15 mouse cellular contexts compared by ENCODE assay signal in the genomic region with DNA sequence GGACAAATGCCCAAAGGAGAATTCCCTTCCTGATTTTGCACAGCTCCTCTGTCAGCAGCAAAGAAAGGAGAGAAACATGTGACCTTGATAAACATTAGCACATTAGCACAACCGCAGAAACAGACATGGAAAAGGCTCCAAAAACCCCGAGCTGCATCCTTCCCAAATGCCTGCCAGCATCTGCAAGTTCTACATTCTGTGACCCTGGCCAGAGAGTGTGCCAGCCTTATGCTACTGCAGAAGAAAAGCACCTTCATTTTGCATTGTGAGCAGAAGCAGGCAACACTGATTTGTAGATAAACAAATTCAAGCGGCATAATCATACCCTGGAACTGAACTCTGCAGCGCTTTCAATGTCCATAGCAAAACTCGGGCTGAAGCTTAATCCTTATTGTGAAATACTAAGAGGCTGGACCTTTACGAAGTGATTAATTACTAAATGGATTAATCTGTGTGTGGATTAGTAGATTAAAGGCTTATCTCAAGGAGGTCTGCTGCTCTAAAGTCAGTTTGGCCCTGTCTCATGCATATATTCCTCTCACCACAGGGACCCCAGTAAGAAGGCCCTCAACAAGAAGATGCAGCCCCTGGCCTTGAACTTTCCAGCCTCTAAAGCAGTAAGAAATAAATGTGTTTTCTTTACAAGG. TPM values are rescaled to one million over a fixed set of nuclear protein-coding genes. Genes with fewer than 3 reads are reported as not detected.
DNase-seq lines count a peak whose midpoint lies in the region; ATAC-seq and TF ChIP-seq lines count a peak whose summit lies in the region.
"Had no signal": no experiment of that assay in that cellular context is flagged by ENCODE, and none has a peak within 500 bp of the region (broad histone marks: within the 10 kb centered on the region; RNA-seq: fewer than 3 reads in every experiment).

No protein-coding gene starts in this region.

- H3K9ac ChIP-seq in heart, embryonic 13.5 days = 0 out of 2 replicates have a peak overlapping the region, but pooled peaks have one; percentile 9
- no peak overlapping the region for H3K9ac ChIP-seq in heart, embryonic 12.5 days
- no peak overlapping the region for H3K9ac ChIP-seq in midbrain, embryonic 12.5 days (replicated peaks)
- 0 out of 2 replicates have a peak overlapping the region, but pooled peaks have one; percentile 13 for H3K9ac ChIP-seq in midbrain, postnatal 0 days (replicated peaks; ENCODE audit: low read length, poor library complexity, severe bottlenecking)
- H3K9ac ChIP-seq: embryonic facial prominence, embryonic 13.5 days; hindbrain, embryonic 15.5 days; neural tube, embryonic 12.5 days had no signal

- no peaks in the 10 kb centered on the region for H3K27me3 ChIP-seq in heart, embryonic 13.5 days (replicated peaks)
- H3K27me3 ChIP-seq in heart, embryonic 12.5 days (replicated peaks) = no peaks in the 10 kb centered on the region
- peaks cover 17% of the 10 kb centered on the region for H3K27me3 ChIP-seq in midbrain, embryonic 12.5 days
- peaks cover 43% of the 10 kb centered on the region for H3K27me3 ChIP-seq in midbrain, embryonic 10.5 days (ENCODE audit: low read depth, poor library complexity, severe bottlenecking)
- no peaks in the 10 kb centered on the region for H3K27me3 ChIP-seq in midbrain, postnatal 0 days (ENCODE audit: insufficient read depth, low read length)
- H3K27me3 ChIP-seq: embryonic facial prominence, embryonic 13.5 days; hindbrain, embryonic 15.5 days; neural tube, embryonic 12.5 days had no signal

- DNase-seq in midbrain, embryonic 10.5 days (ENCODE audit: low spot score) = no peak
- DNase-seq in midbrain, postnatal 0 days (ENCODE audit: low spot score) = peak; percentile 24
- no peak for DNase-seq in testis, postnatal 10 days (ENCODE audit: low spot score)
- no peak for DNase-seq in layer of hippocampus, postnatal 36 days
- DNase-seq: cerebellum, adult 9-10 months; heart, adult 18-20 months; liver had no signal

- peaks cover 8% of the 10 kb centered on the region; the same call in 1 of the 2 replicates for H3K9me3 ChIP-seq in heart, embryonic 13.5 days
- peaks cover 3% of the 10 kb centered on the region; the same call in 1 of the 2 replicates for H3K9me3 ChIP-seq in heart, embryonic 12.5 days (replicated peaks)
- no peaks in the 10 kb centered on the region for H3K9me3 ChIP-seq in midbrain, embryonic 12.5 days
- no peaks in the 10 kb centered on the region for H3K9me3 ChIP-seq in midbrain, embryonic 10.5 days (replicated peaks)
- H3K9me3 ChIP-seq in midbrain, postnatal 0 days (ENCODE audit: low read length) = no peaks in the 10 kb centered on the region
- H3K9me3 ChIP-seq: embryonic facial prominence, embryonic 13.5 days; G1E; hindbrain, embryonic 15.5 days; neural tube, embryonic 12.5 days had no signal

- no peak overlapping the region for H3K4me2 ChIP-seq in heart, embryonic 13.5 days
- no peak overlapping the region for H3K4me2 ChIP-seq in heart, embryonic 12.5 days
- H3K4me2 ChIP-seq in midbrain, embryonic 12.5 days (replicated peaks) = no peak overlapping the region
- H3K4me2 ChIP-seq in midbrain, postnatal 0 days (ENCODE audit: low read depth, low read length, poor library complexity, severe bottlenecking) = no peak overlapping the region
- H3K4me2 ChIP-seq: embryonic facial prominence, embryonic 13.5 days; hindbrain, embryonic 15.5 days; neural tube, embryonic 12.5 days had no signal

- ATAC-seq in heart, embryonic 13.5 days (ENCODE audit: extremely low read depth, insufficient number of reproducible peaks, low FRiP score, low TSS enrichment) = no peak
- ATAC-seq in heart, embryonic 12.5 days (ENCODE audit: insufficient number of reproducible peaks, low FRiP score) = no peak
- ATAC-seq in midbrain, embryonic 12.5 days (ENCODE audit: low FRiP score, low read depth) = peak; percentile 38; the same call in 1 of the 2 replicates
- ATAC-seq in midbrain, postnatal 0 days (ENCODE audit: low FRiP score) = no peak

- H3K4me1 ChIP-seq in heart, embryonic 13.5 days = peaks cover 52% of the 10 kb centered on the region
- H3K4me1 ChIP-seq in heart, embryonic 12.5 days (replicated peaks) = peaks cover 54% of the 10 kb centered on the region
- H3K4me1 ChIP-seq in midbrain, embryonic 12.5 days = peaks cover 9% of the 10 kb centered on the region
- H3K4me1 ChIP-seq in midbrain, embryonic 10.5 days = peaks cover 32% of the 10 kb centered on the region
- H3K4me1 ChIP-seq in midbrain, postnatal 0 days (ENCODE audit: insufficient read depth, low read length) = peaks cover 4% of the 10 kb centered on the region; the same call in 1 of the 2 replicates
- H3K4me1 ChIP-seq: neural tube, embryonic 12.5 days had no signal

- TF ChIP-seq CTCF in midbrain, postnatal 0 days (IDR thresholded peaks at IDR 0.05) = no peak

- H3K27ac ChIP-seq in heart, embryonic 13.5 days (replicated peaks) = peak overlapping the region; percentile 32; the same call in 1 of the 2 replicates
- no peak overlapping the region for H3K27ac ChIP-seq in heart, embryonic 12.5 days (ENCODE audit: poor library complexity, severe bottlenecking)
- no peak overlapping the region for H3K27ac ChIP-seq in midbrain, embryonic 12.5 days (replicated peaks)
- H3K27ac ChIP-seq in midbrain, embryonic 10.5 days (replicated peaks) = no peak overlapping the region
- H3K27ac ChIP-seq in midbrain, postnatal 0 days (ENCODE audit: low read depth, low read length) = no peak overlapping the region
- H3K27ac ChIP-seq: embryonic facial prominence, embryonic 13.5 days; hindbrain, embryonic 15.5 days; layer of hippocampus, adult 2 months; neural tube, embryonic 12.5 days had no signal

- H3K36me3 ChIP-seq in heart, embryonic 13.5 days = peaks cover 11% of the 10 kb centered on the region; the same call in 1 of the 2 replicates
- H3K36me3 ChIP-seq in heart, embryonic 12.5 days = 0 out of 2 replicates have a peak, but pooled peaks cover 3% of the 10 kb centered on the region
- H3K36me3 ChIP-seq in midbrain, embryonic 12.5 days = no peaks in the 10 kb centered on the region
- H3K36me3 ChIP-seq in midbrain, embryonic 10.5 days = peaks cover 6% of the 10 kb centered on the region; the same call in 1 of the 2 replicates
- H3K36me3 ChIP-seq in midbrain, postnatal 0 days (ENCODE audit: insufficient read depth, low read length) = no peaks in the 10 kb centered on the region
- H3K36me3 ChIP-seq: hindbrain, embryonic 15.5 days; neural tube, embryonic 12.5 days had no signal

- 39% methylated on average over 6 of the region's 6 CpGs for WGBS in heart, embryonic 13.5 days
- WGBS in heart, embryonic 12.5 days = 38% methylated on average over 6 of the region's 6 CpGs
- WGBS in midbrain, embryonic 12.5 days = 9% methylated on average over 6 of the region's 6 CpGs
- 22% methylated on average over 6 of the region's 6 CpGs for WGBS in midbrain, embryonic 10.5 days
- 14% methylated on average over 6 of the region's 6 CpGs for WGBS in midbrain, postnatal 0 days

- no peak overlapping the region for H3K4me3 ChIP-seq in heart, embryonic 13.5 days
- H3K4me3 ChIP-seq in heart, embryonic 12.5 days = no peak overlapping the region
- no peak overlapping the region for H3K4me3 ChIP-seq in midbrain, embryonic 12.5 days
- no peak overlapping the region for H3K4me3 ChIP-seq in midbrain, embryonic 10.5 days
- H3K4me3 ChIP-seq in midbrain, postnatal 0 days (ENCODE audit: low read depth, low read length) = no peak overlapping the region
- H3K4me3 ChIP-seq: embryonic facial prominence, embryonic 13.5 days; hindbrain, embryonic 15.5 days; layer of hippocampus, adult 2 months; neural tube, embryonic 12.5 days had no signal

RNA-seq across cellular contexts. Expression of gene Suclg2, which starts 43.4 kb away (rescaled TPM):
- polyA plus RNA-seq in heart, embryonic 13.5 days (2015; fragmentation: Nextera tagmentation; extraction: Ambion mirVana) = 92.2 and 99.9 TPM in 2 replicates
- 94.7 and 98.7 TPM in 2 replicates for polyA plus RNA-seq in heart, embryonic 12.5 days (2016; fragmentation: Nextera tagmentation; extraction: Ambion mirVana)
- polyA plus RNA-seq in midbrain, embryonic 12.5 days (2016; fragmentation: Nextera tagmentation; extraction: Ambion mirVana) = 29.0 and 30.5 TPM in 2 replicates
- polyA plus RNA-seq in midbrain, embryonic 10.5 days (2016; fragmentation: Nextera tagmentation; extraction: Ambion mirVana) = 45.2 and 51.5 TPM in 2 replicates
- 13.5 and 14.4 TPM in 2 replicates for total RNA-seq in midbrain, postnatal 0 days (2014; rRNA removed)
- polyA plus RNA-seq in midbrain, postnatal 0 days (2015; fragmentation: Nextera tagmentation; extraction: Ambion mirVana) = 15.7 and 17.4 TPM in 2 replicates
- 10 to 100 TPM; 13.2 to 14.0 TPM for total RNA-seq in layer of hippocampus, postnatal 36 days (2021)

Comparison
In these comparisons a context has a peak if more than half of its experiments do, and no peak if none do; other contexts are left out.
1. H3K9ac ChIP-seq: peak in heart, embryonic 13.5 days (single experiment) and midbrain, postnatal 0 days (single experiment); none in heart, embryonic 12.5 days (single experiment) and midbrain, embryonic 12.5 days (single experiment).